Mouse (Mus musculus) inflammation-experienced regulatory T-cells (primary cell): ENCODE data around the gene Creb3l1. TPM values are rescaled to one million over a fixed set of nuclear protein-coding genes. Genes with fewer than 3 reads are reported as not detected.

Source experiments
- polyA plus RNA-seq, 2 experiments: library from polyadenylated mRNA; unstranded; fragments of 100-300 nt; shearing (Covaris generic); gene quantifications; one replicate each; pipeline ENCODE4 v1.2.1; 2017

Creb3l1 gene
- 1 to 10 TPM; 2.7 to 2.9 TPM for polyA plus RNA-seq

GRCm38 (mm10) chr2:92024274-92024672 lies at the start of gene Creb3l1:
Gene Creb3l1, minus strand, starts transcription at chr2:92024502.

GRCm38 (mm10) chr2:91975581-91976541 lies 48.4 kb downstream of the Creb3l1 start, which contains the start of gene Dgkz:
Gene Dgkz, minus strand, starts transcription at chr2:91975864.

GRCm38 (mm10) chr2:91945483-91945882 lies 78.8 kb downstream of the Creb3l1 start, which contains the start of gene Gm9821:
Gene Gm9821, plus strand, starts transcription at chr2:91945703.

Other genes starting within 250 kb of the Creb3l1 start
- 1 to 10 TPM in 1 of 2 experiments, under 1 TPM in 1; 0.45 to 1.1 TPM for gene Chrm4, start 97.3 kb downstream of the Creb3l1 start, polyA plus RNA-seq
- 1 to 10 TPM; 1.1 to 1.2 TPM for gene Mdk, start 92.2 kb downstream of the Creb3l1 start, polyA plus RNA-seq
- under 1 TPM in 1 of 2 experiments, not detected in 1; 0.35 TPM for gene Gm9821, start 78.8 kb downstream of the Creb3l1 start, polyA plus RNA-seq
- 100 to 1,000 TPM; 315 to 316 TPM for gene Dgkz, start 48.6 kb downstream of the Creb3l1 start, polyA plus RNA-seq
- gene Phf21a, start 68.6 kb upstream of the Creb3l1 start, polyA plus RNA-seq: 10 to 100 TPM; 53.8 to 62.4 TPM